Mouse (Mus musculus) urinary bladder, postnatal 25 days (tissue): ENCODE measurements at regions not wholly inside any gene's neighbourhood (a gene's known extent, or its start where the extent isn't known, plus 50 kb on each side); places are given as distances from the start of the nearest gene placed in this dataset.

ENCODE experiments used
- DNase-seq: peaks from one replicate; pipeline ENCODE4 v3.0.0; 2022; ENCODE audit warnings: low spot score

DNA sequence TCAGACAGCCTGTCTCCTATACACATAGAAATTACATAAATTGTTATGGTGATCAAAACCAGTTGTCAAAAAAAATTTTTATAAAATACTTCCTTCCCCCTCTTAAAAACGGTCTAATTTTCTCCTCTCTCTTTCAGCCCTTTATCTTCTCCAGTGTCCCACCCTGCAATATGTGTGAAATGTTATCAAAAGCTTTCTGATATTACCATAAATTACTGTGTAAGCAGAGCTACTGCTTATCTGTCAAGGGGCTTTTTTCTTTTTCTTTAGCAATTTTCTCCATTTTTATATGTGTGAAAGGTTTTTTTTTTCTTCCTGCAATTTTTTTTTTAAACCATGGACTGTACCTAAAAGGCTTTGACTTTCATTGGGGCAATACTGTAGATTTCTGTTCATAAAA, 508.4 kb upstream of the Adgrl2 start:
- no peak for DNase-seq

- no peak for DNase-seq
These were observed 506.6 kb upstream of the Adgrl2 start for GRCm38 (mm10) chr3:149496829-149497471.

DNA sequence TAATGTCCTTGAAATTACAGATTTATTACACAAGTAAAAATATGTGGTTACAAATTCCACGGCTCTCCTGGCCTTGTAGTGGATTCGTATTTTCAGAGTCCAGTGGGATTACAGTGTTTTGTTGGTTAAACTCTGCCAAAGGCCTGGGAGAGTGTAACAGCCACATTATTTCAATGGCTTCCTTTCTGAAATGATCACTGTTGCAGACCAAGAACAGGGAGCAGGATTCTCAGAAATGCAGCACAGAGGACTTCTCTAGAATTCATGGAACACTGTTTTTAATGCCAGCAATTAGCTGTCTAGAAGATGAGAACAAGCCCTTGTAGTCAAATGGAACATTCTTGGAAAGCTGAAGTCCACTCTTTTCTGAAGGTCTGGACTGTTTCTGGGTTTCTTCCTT, 505.8 kb upstream of the Adgrl2 start:
- DNase-seq: no peak

DNA sequence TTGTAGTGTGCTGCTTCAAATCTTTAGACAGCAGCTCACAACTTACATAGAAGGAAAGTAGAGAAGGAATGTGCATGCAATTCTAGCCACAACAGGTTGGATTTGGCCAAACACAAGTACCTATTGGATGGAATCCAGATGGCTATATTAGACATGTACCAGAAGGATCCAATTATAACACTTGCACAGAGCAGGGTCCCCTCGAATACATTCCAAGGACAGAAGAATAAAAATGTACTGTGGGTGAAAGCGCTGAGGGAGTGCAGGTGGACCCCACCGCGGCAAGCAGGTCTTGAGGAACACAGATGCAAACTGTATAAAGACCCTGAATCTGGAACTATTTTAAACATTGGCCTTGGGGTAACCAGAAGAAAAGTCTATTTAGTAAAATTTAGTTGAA, 497.8 kb upstream of the Adgrl2 start:
- no peak for DNase-seq

DNA sequence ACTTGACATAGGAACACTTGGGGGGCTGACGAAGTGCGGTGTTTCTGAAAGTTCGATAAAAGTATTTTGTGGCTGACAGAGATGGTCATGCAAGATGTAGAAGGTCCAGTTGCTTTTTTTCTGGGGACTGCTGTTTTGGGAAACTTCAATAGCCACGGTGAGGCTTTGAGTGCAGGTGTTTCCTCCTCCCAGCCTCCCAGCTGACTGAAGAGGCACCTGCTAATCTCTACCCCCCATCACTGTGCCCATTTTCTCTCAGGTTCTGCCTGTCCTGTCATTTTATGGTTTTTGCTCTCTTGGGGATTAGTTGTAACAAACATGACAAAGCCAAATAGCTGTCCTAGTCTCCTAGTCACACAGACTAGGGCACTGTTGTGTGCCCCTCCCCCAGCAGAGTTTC, 495.1 kb upstream of the Adgrl2 start:
- DNase-seq: no peak

- no peak for DNase-seq
These were observed 494.0 kb upstream of the Adgrl2 start for GRCm38 (mm10) chr3:149484319-149484718.

DNA sequence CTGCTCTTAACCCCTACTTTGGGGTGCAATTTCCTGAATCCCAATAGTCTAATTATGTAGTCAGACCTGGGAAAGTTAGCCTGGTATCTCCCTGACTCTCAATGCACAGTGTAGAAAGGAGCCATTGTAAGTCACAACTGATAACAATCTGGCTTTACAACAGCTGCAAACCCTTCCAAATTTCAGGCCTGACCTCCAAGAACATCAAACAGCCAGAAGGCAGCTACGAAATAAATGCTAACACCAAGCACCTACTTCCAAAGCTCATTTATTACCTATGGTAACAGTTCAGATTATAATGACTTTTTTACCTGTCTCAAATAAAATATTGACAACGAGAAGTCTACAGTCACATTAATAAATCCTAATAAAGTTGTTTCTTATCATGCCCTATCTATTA, 485.8 kb upstream of the Adgrl2 start:
- no peak for DNase-seq

GRCm38 (mm10) chr3:149466973-149467372, 476.6 kb upstream of the Adgrl2 start:
- no peak for DNase-seq

- DNase-seq: no peak
These were observed 474.2 kb upstream of the Adgrl2 start for GRCm38 (mm10) chr3:149464603-149465002.

GRCm38 (mm10) chr3:149462121-149462541, 471.8 kb upstream of the Adgrl2 start:
- no peak for DNase-seq

- no peak for DNase-seq
These were observed 471.3 kb upstream of the Adgrl2 start for GRCm38 (mm10) chr3:149461613-149462012.

DNA sequence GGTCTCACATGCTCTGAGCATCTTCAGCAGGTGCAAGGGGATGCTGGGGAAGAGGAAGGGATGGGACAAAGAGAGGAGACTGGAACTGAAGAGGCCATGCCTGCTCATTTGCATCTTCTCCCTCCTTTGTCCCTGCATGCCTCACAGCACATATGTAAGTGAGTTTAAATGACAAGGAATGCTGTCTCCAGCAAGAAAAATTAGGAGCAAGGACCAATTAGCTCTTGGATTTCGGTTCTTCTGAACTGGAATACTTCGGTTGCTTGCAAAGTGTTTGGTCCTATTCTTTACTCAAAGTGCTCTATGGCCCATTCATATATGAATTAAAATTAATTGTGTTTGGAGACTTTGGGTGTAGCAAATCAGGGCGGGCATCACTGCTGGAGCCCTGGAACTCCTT, 459.0 kb upstream of the Adgrl2 start:
- DNase-seq: no peak

DNA sequence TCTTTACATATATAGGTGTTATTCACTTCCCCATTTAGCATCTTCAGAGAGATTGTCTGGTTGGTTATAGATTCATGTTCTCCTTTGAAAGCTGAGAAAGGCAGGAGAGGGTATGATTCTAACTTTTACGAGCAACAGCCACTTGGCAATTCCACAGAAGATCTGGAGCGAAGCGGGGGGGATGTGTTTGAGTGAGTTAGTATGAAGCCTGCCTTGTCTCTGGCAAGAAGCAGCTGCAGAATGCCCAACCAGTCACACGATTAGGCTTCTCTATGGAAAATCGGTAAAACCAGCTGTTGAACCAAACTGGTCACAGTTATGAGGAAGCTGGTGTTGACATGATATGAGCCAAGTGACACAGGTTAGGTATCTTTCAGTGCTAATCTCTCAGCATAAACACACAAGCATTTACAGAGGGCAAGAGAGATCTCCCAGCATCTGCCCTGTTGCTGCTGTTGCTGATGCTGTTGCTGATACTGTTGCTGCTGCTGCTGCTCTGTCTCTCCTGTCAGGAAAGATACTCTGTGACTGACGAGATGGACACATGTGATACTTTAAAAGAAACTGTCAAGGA, 455.7 kb upstream of the Adgrl2 start:
- DNase-seq: no peak

DNA sequence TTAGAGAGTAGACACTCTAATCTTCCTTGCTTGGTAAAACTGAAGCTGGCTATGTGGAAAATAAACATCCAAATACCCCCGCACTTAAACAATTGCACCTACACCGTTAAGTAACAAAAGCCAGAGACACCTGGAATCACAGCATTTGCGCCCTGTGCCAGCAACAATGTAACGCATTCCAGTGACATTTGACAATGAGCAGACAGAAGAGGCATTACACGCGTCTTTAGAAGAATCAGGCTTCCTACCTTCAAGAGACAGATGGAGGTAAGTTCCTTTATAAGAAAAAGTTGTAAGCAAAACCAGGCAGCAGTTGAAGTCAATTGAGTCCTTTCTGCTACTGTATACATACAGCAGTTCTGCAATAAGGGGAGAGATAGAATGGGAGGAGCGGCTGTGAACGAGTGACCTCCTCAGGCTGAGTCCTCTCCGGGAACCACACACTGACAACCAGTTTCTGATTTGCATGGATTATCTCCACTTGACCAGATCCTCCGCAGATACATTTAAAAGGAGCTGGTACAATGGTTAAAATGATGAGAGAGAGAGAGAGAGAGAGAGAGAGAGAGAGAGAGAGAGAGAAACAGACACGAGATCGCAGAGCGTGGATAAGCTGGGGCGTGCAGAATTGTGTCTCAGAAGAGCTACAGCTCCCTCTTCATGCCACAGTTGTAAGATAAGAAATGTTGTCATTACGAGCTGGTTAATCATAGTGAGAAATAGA, 454.7 kb upstream of the Adgrl2 start:
- DNase-seq: no peak

- no peak for DNase-seq
These were observed 454.0 kb upstream of the Adgrl2 start for GRCm38 (mm10) chr3:149444377-149444776.

- DNase-seq: no peak
These were observed 450.9 kb upstream of the Adgrl2 start for GRCm38 (mm10) chr3:149441227-149441626.

- DNase-seq: no peak
These were observed 447.4 kb upstream of the Adgrl2 start for GRCm38 (mm10) chr3:149437763-149438162.

DNA sequence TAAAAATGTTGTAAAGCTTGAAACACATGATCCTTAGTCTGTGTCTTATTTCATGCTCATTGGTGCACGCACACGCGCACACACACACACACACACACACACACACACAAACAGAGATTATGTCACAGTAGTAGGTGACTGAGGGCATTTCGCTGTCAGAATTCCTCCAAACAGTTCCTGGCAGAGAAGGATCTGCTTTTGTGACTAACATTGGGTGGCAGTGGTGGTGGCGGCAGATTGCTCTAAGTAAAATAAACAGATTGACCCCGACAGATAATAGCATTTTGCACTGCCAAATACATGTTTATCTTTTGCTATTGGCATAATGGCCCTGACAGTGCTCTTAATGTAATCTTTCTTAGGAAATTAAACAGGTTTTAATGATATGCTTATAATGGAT, 446.6 kb upstream of the Adgrl2 start:
- DNase-seq: no peak

GRCm38 (mm10) chr3:149436420-149436819, 446.1 kb upstream of the Adgrl2 start:
- no peak for DNase-seq

GRCm38 (mm10) chr3:149431795-149432194, 441.4 kb upstream of the Adgrl2 start:
- DNase-seq: no peak

- DNase-seq: no peak
These were observed 435.8 kb upstream of the Adgrl2 start for GRCm38 (mm10) chr3:149426023-149426759.

DNA sequence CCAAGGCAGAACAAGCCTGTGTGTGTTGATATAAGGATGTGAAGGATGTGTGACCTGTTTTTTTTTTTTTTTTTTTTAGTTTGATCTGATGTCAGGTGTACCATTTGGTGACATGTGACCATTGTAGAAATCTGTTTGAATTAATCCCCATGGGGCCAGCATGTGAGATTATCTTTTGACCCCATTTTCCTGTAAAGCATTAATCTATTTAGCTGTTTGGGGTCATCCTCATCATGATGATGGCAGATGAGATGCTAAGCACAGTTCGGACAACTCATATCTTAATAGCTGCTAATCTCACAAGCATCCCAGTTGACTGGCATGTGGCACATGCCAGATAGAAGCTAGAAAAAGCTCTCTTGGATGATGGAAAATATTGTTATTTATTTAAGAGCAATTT, 434.0 kb upstream of the Adgrl2 start:
- no peak for DNase-seq

- DNase-seq: no peak
These were observed 433.1 kb upstream of the Adgrl2 start for GRCm38 (mm10) chr3:149423491-149423890.
